Mouse (Mus musculus) hindbrain, embryonic 14.5 days (tissue): ENCODE results near the gene Nsg1. TPM values are rescaled to one million over a fixed set of nuclear protein-coding genes. Genes with fewer than 3 reads are reported as not detected.

Experiments
- ATAC-seq: fragments of 200-750 bp; cut with Nextera tagmentation; 2 replicates; pipeline ENCODE4 v1.8.0; 2017; ENCODE audit warnings: moderate number of reproducible peaks, mild to moderate bottlenecking, moderate TSS enrichment, moderate library complexity; ENCODE audit not compliant: low FRiP score
- DNase-seq: peaks from one replicate; pipeline ENCODE4 v3.0.0-alpha.2; 2015; ENCODE audit warnings: low spot score
- H3K27ac ChIP-seq: fragments of 300-500 bp; sonication (generic); 2 replicates; pipeline ENCODE4 v1.5.1; 2014; ENCODE audit warnings: mild to moderate bottlenecking, moderate library complexity
- H3K27me3 ChIP-seq: fragments of 300-500 bp; sonication (generic); 2 replicates; pipeline ENCODE4 v1.6.1; 2014; ENCODE audit warnings: mild to moderate bottlenecking, low read length, mixed read lengths; ENCODE audit not compliant: control insufficient read depth, insufficient read depth
- H3K36me3 ChIP-seq: fragments of 300-500 bp; sonication (generic); replicated peaks from 2 replicates; pipeline ENCODE4 v1.6.1; 2014; ENCODE audit not compliant: control insufficient read depth, insufficient read depth
- H3K4me1 ChIP-seq: fragments of 300-500 bp; sonication (generic); replicated peaks from 2 replicates; pipeline ENCODE4 v1.6.1; 2014; ENCODE audit warnings: antibody characterized with exemption, low read length, mixed read lengths; ENCODE audit not compliant: control insufficient read depth, insufficient read depth
- H3K4me2 ChIP-seq: fragments of 300-500 bp; sonication (generic); replicated peaks from 2 replicates; pipeline ENCODE4 v1.6.1; 2014; ENCODE audit warnings: mild to moderate bottlenecking, moderate library complexity
- H3K4me3 ChIP-seq: fragments of 300-500 bp; sonication (generic); replicated peaks from 2 replicates; pipeline ENCODE4 v1.5.1; 2014; ENCODE audit warnings: mild to moderate bottlenecking, low read length
- H3K9ac ChIP-seq: fragments of 300-500 bp; sonication (generic); 2 replicates; pipeline ENCODE4 v1.6.1; 2014
- H3K9me3 ChIP-seq: fragments of 300-500 bp; sonication (generic); 2 replicates; pipeline ENCODE4 v1.6.1; 2016; ENCODE audit warnings: low read length; ENCODE audit not compliant: control insufficient read depth
- WGBS: fragments of 180-500 bp; shearing (Covaris S2); extraction: QIAGEN DNeasy Blood & Tissue Kit; methylation state at CpG from one replicate; pipeline ENCODE4 v1.1.7; 2014; 5-methylcytosine and 5-hydroxymethylcytosine counted together
- polyA plus RNA-seq: library from polyadenylated mRNA; unstranded; fragments of >200 nt; fragmentation: Nextera tagmentation; extraction: Ambion mirVana; gene quantifications from 2 replicates; pipeline ENCODE4 v1.2.1, GENCODE M21; 2014

The Nsg1 gene
- polyA plus RNA-seq, 1 experiment from 2014 or later = 311 TPM

DNA sequence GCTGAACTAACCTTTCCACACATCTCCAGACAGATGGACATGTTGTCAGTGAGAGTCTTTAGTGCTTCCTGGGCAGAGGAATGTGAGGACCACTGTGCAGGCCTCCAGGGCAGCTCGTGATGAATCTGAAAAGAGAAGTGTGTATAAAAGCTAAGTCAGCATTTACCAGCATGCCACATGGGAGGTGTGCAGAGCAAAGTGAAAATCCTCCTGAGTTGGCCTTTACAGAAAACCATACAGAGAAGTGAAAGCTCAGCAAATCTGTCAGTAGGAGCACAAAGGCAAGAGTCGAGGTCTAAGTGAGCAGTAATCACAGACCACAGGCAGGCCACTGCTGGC lies 67.8 kb downstream of the Nsg1 start:
- ATAC-seq (no peak), DNase-seq (no peak)
- Histone ChIP-seq H3K27ac (no peak overlapping the region), H3K9me3 (no peaks in the 10 kb centered on the region), H3K27me3 (no peaks in the 10 kb centered on the region), H3K9ac (no peak overlapping the region), H3K4me1 (no peaks in the 10 kb centered on the region), H3K36me3 (no peaks in the 10 kb centered on the region), H3K4me2 (no peak overlapping the region), H3K4me3 (no peak overlapping the region)
- WGBS = 68% methylated on average over 2 of the region's 2 CpGs

DNA sequence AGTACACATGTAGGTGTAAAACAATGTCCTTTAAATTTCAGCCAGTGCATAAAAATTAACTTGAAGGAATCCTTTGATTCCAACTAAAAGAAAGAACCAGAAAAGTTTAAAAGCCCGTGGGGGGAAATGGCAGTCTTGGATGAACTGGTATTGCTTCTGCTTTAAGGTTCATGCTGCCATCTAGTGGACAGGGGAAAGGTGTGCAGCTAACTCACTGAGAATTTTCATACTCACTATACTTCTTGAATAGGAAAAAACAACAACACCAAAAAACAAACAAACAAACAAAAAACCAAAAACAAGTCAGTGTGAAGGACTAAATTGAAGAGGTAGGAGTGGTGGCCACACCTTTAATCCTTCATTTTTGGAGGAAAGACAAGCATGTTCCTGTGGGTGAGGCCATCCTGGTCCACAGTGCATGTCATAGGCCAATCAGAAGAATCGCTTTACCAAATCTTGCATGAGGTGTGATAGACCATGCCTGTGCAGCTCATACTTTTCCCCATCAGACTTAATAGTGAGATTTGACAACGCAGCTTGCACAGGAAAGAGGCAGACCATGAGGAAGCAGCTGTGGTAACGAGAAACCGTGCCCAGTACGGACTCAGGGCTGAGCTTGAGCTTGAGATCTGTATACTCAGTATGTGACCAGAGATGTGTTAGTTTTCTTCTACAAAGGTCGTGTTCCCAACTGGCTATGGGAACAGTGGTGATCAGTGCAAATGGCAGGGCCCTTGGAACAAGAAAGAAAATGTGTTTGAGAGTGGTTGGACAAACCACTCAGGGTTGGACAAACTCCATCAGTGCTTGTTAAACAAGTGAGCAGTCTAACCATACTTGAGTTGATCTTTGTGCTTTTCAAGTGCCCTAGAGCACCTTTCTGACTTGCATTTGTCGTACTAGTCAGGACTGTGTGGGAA lies 68.4 kb downstream of the Nsg1 start:
- no peaks in the 10 kb centered on the region for H3K36me3 ChIP-seq
- DNase-seq (peak; percentile 82), ATAC-seq (0 out of 2 replicates have a peak, but pooled peaks have one; percentile 28)
- no peaks in the 10 kb centered on the region for H3K27me3 ChIP-seq
- no peak overlapping the region for H3K4me3 ChIP-seq
- H3K4me1 ChIP-seq = no peaks in the 10 kb centered on the region
- H3K9me3 ChIP-seq = no peaks in the 10 kb centered on the region
- H3K27ac ChIP-seq = no peak overlapping the region
- 68% methylated on average over 8 of the region's 8 CpGs for WGBS
- no peak overlapping the region for H3K4me2 ChIP-seq
- H3K9ac ChIP-seq = no peak overlapping the region

DNA sequence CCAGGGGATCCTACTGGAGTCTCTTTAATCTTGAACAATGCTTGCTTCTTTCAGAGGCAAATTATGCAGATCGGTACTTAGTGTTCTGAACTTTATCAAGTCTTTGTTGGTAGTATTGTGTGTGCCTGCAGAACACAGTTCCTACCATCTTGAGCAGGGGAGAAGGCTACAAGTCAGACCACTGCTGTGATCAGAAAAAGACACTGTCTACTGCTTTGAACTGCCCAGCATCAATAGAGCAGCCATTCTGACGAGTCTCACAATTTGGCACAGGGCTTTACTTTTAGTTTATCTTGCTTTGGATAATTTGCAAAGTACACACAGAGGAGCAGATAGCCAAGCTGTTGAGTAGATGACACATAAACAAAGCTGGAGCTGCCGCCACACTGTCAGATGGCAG lies 69.1 kb downstream of the Nsg1 start:
- Histone ChIP-seq H3K36me3 (no peaks in the 10 kb centered on the region), H3K9me3 (no peaks in the 10 kb centered on the region), H3K4me1 (0 out of 2 replicates have a peak, but pooled peaks cover 3% of the 10 kb centered on the region), H3K4me3 (no peak overlapping the region), H3K27me3 (no peaks in the 10 kb centered on the region), H3K9ac (no peak overlapping the region), H3K27ac (no peak overlapping the region), H3K4me2 (no peak overlapping the region)
- WGBS = 43% methylated on average over 3 of the region's 3 CpGs
- ATAC-seq (no peak), DNase-seq (no peak)

DNA sequence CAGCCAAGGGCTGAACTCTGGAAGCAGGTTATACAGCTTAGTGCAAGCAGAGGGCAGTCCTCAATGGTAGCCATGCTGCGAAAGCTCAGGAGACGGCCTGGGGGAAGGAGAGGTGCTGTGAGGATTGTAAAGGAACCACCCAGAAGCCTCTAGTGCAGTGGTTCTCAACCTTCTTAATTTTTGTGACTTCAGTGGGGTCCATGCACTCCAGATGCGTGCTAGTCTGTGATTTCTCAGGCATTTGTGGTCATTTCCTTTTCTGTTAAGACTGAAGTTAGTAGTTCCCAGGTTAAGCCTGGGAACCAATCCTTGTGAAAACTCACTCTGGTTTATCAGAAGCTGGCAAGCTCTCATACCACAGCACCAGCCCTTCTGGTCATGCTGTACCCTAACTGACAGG lies 69.6 kb downstream of the Nsg1 start:
- WGBS = 67% methylated on average over 3 of the region's 3 CpGs
- Histone ChIP-seq H3K9ac (no peak overlapping the region), H3K36me3 (no peaks in the 10 kb centered on the region), H3K9me3 (no peaks in the 10 kb centered on the region), H3K27ac (no peak overlapping the region), H3K4me3 (no peak overlapping the region), H3K27me3 (no peaks in the 10 kb centered on the region), H3K4me1 (0 out of 2 replicates have a peak, but pooled peaks cover 5% of the 10 kb centered on the region), H3K4me2 (no peak overlapping the region)
- ATAC-seq = no peak
- no peak for DNase-seq

Other genes with a start within 250 kb of the Nsg1 start
- gene Stx18, start 121.2 kb downstream of the Nsg1 start, polyA plus RNA-seq = 35.1 and 38.5 TPM in 2 replicates
- gene Zbtb49, start 60.5 kb upstream of the Nsg1 start, polyA plus RNA-seq = 17.8 TPM in 2 replicates
- gene Lyar, start 60.6 kb upstream of the Nsg1 start, polyA plus RNA-seq = 33.4 and 33.5 TPM in 2 replicates
- 99.6 and 102 TPM in 2 replicates for gene Tmem128, start 100.3 kb upstream of the Nsg1 start, polyA plus RNA-seq
- not detected in 2 replicates for gene Otop1, start 116.1 kb upstream of the Nsg1 start, polyA plus RNA-seq
- gene Drd5, start 159.5 kb upstream of the Nsg1 start, polyA plus RNA-seq = 0.46 and 0.69 TPM in 2 replicates